ENCODE assay signal across 17 mouse cellular contexts in genomic region chr3:78803176-78803575, GRCm38 (mm10).
DNase-seq lines count a peak whose midpoint lies in the region; ATAC-seq lines count a peak whose summit lies in the region.
"Had no signal": no experiment of that assay in that cellular context is flagged by ENCODE, and none has a peak within 500 bp of the region (broad histone marks: within the 10 kb centered on the region; RNA-seq: fewer than 3 reads in every experiment).

No protein-coding gene starts in this region.

- no peaks in the 10 kb centered on the region for H3K4me1 ChIP-seq in kidney, embryonic 15.5 days
- H3K4me1 ChIP-seq: embryonic facial prominence, embryonic 15.5 days; forebrain, embryonic 13.5 days; midbrain, embryonic 13.5 days had no signal

- H3K27ac ChIP-seq in kidney, embryonic 15.5 days, result no peak overlapping the region
- H3K27ac ChIP-seq: embryonic facial prominence, embryonic 15.5 days; forebrain, embryonic 13.5 days; layer of hippocampus, adult 2 months; liver, embryonic 14.5 days; midbrain, embryonic 13.5 days had no signal

- ATAC-seq in kidney, embryonic 15.5 days (replicated peaks; ENCODE audit: low FRiP score), result no peak
- ATAC-seq: forebrain, embryonic 13.5 days; inflammation-experienced regulatory T-cells, adult 6 months; midbrain, embryonic 13.5 days had no signal

- no peak overlapping the region for H3K4me3 ChIP-seq in kidney, embryonic 15.5 days (replicated peaks)
- H3K4me3 ChIP-seq: embryonic facial prominence, embryonic 15.5 days; forebrain, embryonic 13.5 days; layer of hippocampus, adult 2 months; midbrain, embryonic 13.5 days had no signal

- H3K9me3 ChIP-seq in kidney, embryonic 15.5 days (replicated peaks), result no peaks in the 10 kb centered on the region
- H3K9me3 ChIP-seq: embryonic facial prominence, embryonic 15.5 days; forebrain, embryonic 13.5 days; midbrain, embryonic 13.5 days had no signal

- DNase-seq in adrenal gland, postnatal 10 days, result peak; percentile 36
- DNase-seq in adrenal gland, postnatal 4 days (ENCODE audit: low spot score in 2 of 2), result no peak
- peak; percentile 80 for DNase-seq in kidney, adult 11 months
- peak; percentile 4 for DNase-seq in NIH3T3 (ENCODE audit: low read depth)
- peak; percentile 91 for DNase-seq in kidney, adult 9 months
- DNase-seq in urinary bladder, postnatal 25 days (ENCODE audit: low spot score), result no peak
- DNase-seq in thymus, adult 18-20 months, result no peak
- DNase-seq: heart, postnatal 36 days; lung, postnatal 36 days; right cerebral cortex, postnatal 25 days had no signal

- no peak overlapping the region for H3K9ac ChIP-seq in kidney, embryonic 15.5 days
- H3K9ac ChIP-seq: embryonic facial prominence, embryonic 15.5 days; forebrain, embryonic 13.5 days; liver, embryonic 14.5 days; midbrain, embryonic 13.5 days had no signal

- no peaks in the 10 kb centered on the region for H3K27me3 ChIP-seq in kidney, embryonic 15.5 days
- H3K27me3 ChIP-seq: embryonic facial prominence, embryonic 15.5 days; forebrain, embryonic 13.5 days; midbrain, embryonic 13.5 days had no signal

- no peaks in the 10 kb centered on the region for H3K36me3 ChIP-seq in kidney, embryonic 15.5 days
- H3K36me3 ChIP-seq: embryonic facial prominence, embryonic 15.5 days; midbrain, embryonic 13.5 days had no signal

- 80% methylated on average over 2 of the region's 2 CpGs for WGBS in kidney, embryonic 15.5 days

- H3K4me2 ChIP-seq in kidney, embryonic 15.5 days, result no peak overlapping the region
- H3K4me2 ChIP-seq: embryonic facial prominence, embryonic 15.5 days; forebrain, embryonic 13.5 days; midbrain, embryonic 13.5 days had no signal

Comparison
In these comparisons a context has a peak if more than half of its experiments do, and no peak if none do; other contexts are left out.
1. DNase-seq: peak in adrenal gland, postnatal 10 days (single experiment), kidney, adult 11 months (single experiment), NIH3T3 (single experiment) and kidney, adult 9 months (single experiment); none in adrenal gland, postnatal 4 days (0 of 2), urinary bladder, postnatal 25 days (single experiment) and thymus, adult 18-20 months (0 of 2).